Mouse (Mus musculus) layer of hippocampus, postnatal 10 days (tissue): Measurements from ENCODE around the gene Smarca1. TPM values are rescaled to one million over a fixed set of nuclear protein-coding genes. Genes with fewer than 3 reads are reported as not detected.

Source experiments
- DNase-seq, 2 experiments: peaks; one replicate each; pipeline ENCODE4 v3.0.0; 2021; ENCODE audit warnings: low spot score in 2 of 2
- total RNA-seq, 2 experiments: library from RNA; stranded (reverse); gene quantifications; 2 replicates each; pipeline ENCODE4 v1.2.3; 2021

Smarca1 gene
- total RNA-seq, 2 experiments from 2014 or later, result 37.6 to 41.1 TPM

GRCm38 (mm10) chrX:47808717-47809116 lies 84.1 kb downstream of the Smarca1 start:
- DNase-seq, result no peak

- no peak for DNase-seq
These were observed 128.3 kb downstream of the Smarca1 start for GRCm38 (mm10) chrX:47764440-47764839.

- DNase-seq, result no peak
These were observed 132.6 kb downstream of the Smarca1 start for GRCm38 (mm10) chrX:47760212-47760611.

Other genes with a start within 250 kb of the Smarca1 start
- 10 to 100 TPM; 48.6 to 56.0 TPM for gene Ocrl, start 19.4 kb upstream of the Smarca1 start, total RNA-seq
- 10 to 100 TPM; 12.3 to 17.5 TPM for gene Apln, start 141.9 kb upstream of the Smarca1 start, total RNA-seq
- gene Xpnpep2, start 215.8 kb upstream of the Smarca1 start, total RNA-seq, result under 1 TPM; 0.75 to 0.85 TPM